9 mouse cellular contexts compared by ENCODE assay signal in genomic region chr12:39998070-39998852, GRCm38 (mm10). TPM values are rescaled to one million over a fixed set of nuclear protein-coding genes. Genes with fewer than 3 reads are reported as not detected.
DNase-seq lines count a peak whose midpoint lies in the region; ATAC-seq lines count a peak whose summit lies in the region.
"Had no signal": no experiment of that assay in that cellular context is flagged by ENCODE, and none has a peak within 500 bp of the region (broad histone marks: within the 10 kb centered on the region; RNA-seq: fewer than 3 reads in every experiment).

No protein-coding gene starts in this region.

- H3K9me3 ChIP-seq in neural tube, embryonic 15.5 days (replicated peaks) = no peaks in the 10 kb centered on the region
- no peaks in the 10 kb centered on the region for H3K9me3 ChIP-seq in heart, embryonic 15.5 days (replicated peaks)
- H3K9me3 ChIP-seq in limb, embryonic 13.5 days = no peaks in the 10 kb centered on the region

- H3K4me1 ChIP-seq in neural tube, embryonic 15.5 days = no peaks in the 10 kb centered on the region
- peaks cover 7% of the 10 kb centered on the region for H3K4me1 ChIP-seq in heart, embryonic 15.5 days (replicated peaks)
- peaks cover 17% of the 10 kb centered on the region for H3K4me1 ChIP-seq in limb, embryonic 13.5 days

- no peaks in the 10 kb centered on the region for H3K27me3 ChIP-seq in neural tube, embryonic 15.5 days (replicated peaks)
- H3K27me3 ChIP-seq in heart, embryonic 15.5 days = no peaks in the 10 kb centered on the region
- no peaks in the 10 kb centered on the region for H3K27me3 ChIP-seq in limb, embryonic 13.5 days
- H3K27me3 ChIP-seq: Patski had no signal

- WGBS in neural tube, embryonic 15.5 days = 21% methylated on average over 9 of the region's 9 CpGs
- 23% methylated on average over 9 of the region's 9 CpGs for WGBS in heart, embryonic 15.5 days
- WGBS in limb, embryonic 13.5 days = 18% methylated on average over 9 of the region's 9 CpGs

- no peak overlapping the region for H3K4me3 ChIP-seq in neural tube, embryonic 15.5 days (replicated peaks)
- no peak overlapping the region for H3K4me3 ChIP-seq in heart, embryonic 15.5 days
- H3K4me3 ChIP-seq in limb, embryonic 13.5 days = no peak overlapping the region

- ATAC-seq in neural tube, embryonic 15.5 days (ENCODE audit: low FRiP score) = no peak
- peak; percentile 76 for ATAC-seq in heart, embryonic 15.5 days (replicated peaks; ENCODE audit: insufficient number of reproducible peaks, insufficient read depth, low FRiP score, low read depth)
- ATAC-seq in limb, embryonic 13.5 days (ENCODE audit: low FRiP score, low read depth) = peak; percentile 61; the same call in 1 of the 2 replicates
- no peak for ATAC-seq in activated CD4-positive, CD25-positive, alpha-beta regulatory T cell, adult 4 months
- ATAC-seq: Patski had no signal

- no peak overlapping the region for H3K27ac ChIP-seq in neural tube, embryonic 15.5 days (replicated peaks)
- peak overlapping the region; percentile 32; the same call in 1 of the 2 replicates for H3K27ac ChIP-seq in heart, embryonic 15.5 days
- no peak overlapping the region for H3K27ac ChIP-seq in limb, embryonic 13.5 days

- no peaks in the 10 kb centered on the region for H3K36me3 ChIP-seq in neural tube, embryonic 15.5 days
- H3K36me3 ChIP-seq in heart, embryonic 15.5 days = no peaks in the 10 kb centered on the region
- H3K36me3 ChIP-seq in limb, embryonic 13.5 days = no peaks in the 10 kb centered on the region

- peak; percentile 28 for DNase-seq in neural tube, embryonic 10.5 days (ENCODE audit: extremely low spot score, low spot score)
- peak; percentile 27 for DNase-seq in retina, postnatal 7 days (ENCODE audit: low read depth, low spot score)
- DNase-seq in frontal cortex, postnatal 10 days (ENCODE audit: low spot score in 2 of 2) = no peak
- no peak for DNase-seq in layer of hippocampus, adult 9-10 months (ENCODE audit: low spot score)

- H3K9ac ChIP-seq in neural tube, embryonic 15.5 days (replicated peaks) = no peak overlapping the region
- no peak overlapping the region for H3K9ac ChIP-seq in heart, embryonic 15.5 days
- H3K9ac ChIP-seq in limb, embryonic 13.5 days = no peak overlapping the region

- no peak overlapping the region for H3K4me2 ChIP-seq in neural tube, embryonic 15.5 days
- H3K4me2 ChIP-seq in heart, embryonic 15.5 days = no peak overlapping the region
- no peak overlapping the region for H3K4me2 ChIP-seq in limb, embryonic 13.5 days (replicated peaks)

RNA-seq across cellular contexts. Expression of gene Arl4a, which starts 39.6 kb away (rescaled TPM):
- 106 and 113 TPM in 2 replicates for polyA plus RNA-seq in neural tube, embryonic 15.5 days (2015; fragmentation: Nextera tagmentation; extraction: Ambion mirVana)
- 33.8 and 36.3 TPM in 2 replicates for polyA plus RNA-seq in heart, embryonic 15.5 days (2015; fragmentation: Nextera tagmentation; extraction: Ambion mirVana)
- 55.4 and 55.8 TPM in 2 replicates for polyA plus RNA-seq in limb, embryonic 13.5 days (2015; fragmentation: Nextera tagmentation; extraction: Ambion mirVana)
- polyA plus RNA-seq in activated CD4-positive, CD25-positive, alpha-beta regulatory T cell, adult 4 months (2017; shearing (Covaris generic)) = 10 to 100 TPM; 77.0 to 82.7 TPM

Comparison
In these comparisons a context has a peak if more than half of its experiments do, and no peak if none do; other contexts are left out.
1. DNase-seq: peak in neural tube, embryonic 10.5 days (single experiment) and retina, postnatal 7 days (single experiment); none in frontal cortex, postnatal 10 days (0 of 2) and layer of hippocampus, adult 9-10 months (single experiment).
2. ATAC-seq: peak in heart, embryonic 15.5 days (single experiment) and limb, embryonic 13.5 days (single experiment); none in neural tube, embryonic 15.5 days (single experiment) and activated CD4-positive, CD25-positive, alpha-beta regulatory T cell, adult 4 months (single experiment).